Mouse (Mus musculus) yolk sac, embryonic 10.5 days (tissue): ENCODE data around the gene Zfp672.
"Not testable (repeated sequence)": the region's sequence is repeated elsewhere in the genome, so short reads cannot be mapped to it uniquely, and the experiment has no call there.

ENCODE experiments used
- DNase-seq: peaks from one replicate; pipeline ENCODE4 v3.0.0-alpha.2; 2017; ENCODE audit warnings: low spot score

Zfp672 gene

GRCm38 (mm10) chr11:58330276-58331148 is at the start of gene Zfp672, which contains the start of gene Sh3bp5l:
Zfp672 (minus strand) TSS chr11:58330339.
Sh3bp5l (plus strand) TSS chr11:58330724.
- DNase-seq: peak; percentile 92

GRCm38 (mm10) chr11:58379516-58379915 is 49.4 kb upstream of the Zfp672 start:
- peak; percentile 16 for DNase-seq

- no peak for DNase-seq
Observed at GRCm38 (mm10) chr11:58378763-58379278, 48.7 kb upstream of the Zfp672 start, which contains the start of gene Lypd8. Lypd8 (plus strand) TSS chr11:58379043.

- no peak for DNase-seq
Observed at GRCm38 (mm10) chr11:58377686-58378085, 47.5 kb upstream of the Zfp672 start.

- no peak for DNase-seq
Observed at GRCm38 (mm10) chr11:58377273-58377672, 47.1 kb upstream of the Zfp672 start.

GRCm38 (mm10) chr11:58366191-58366590 is 36.1 kb upstream of the Zfp672 start:
- DNase-seq: not testable (repeated sequence)

- DNase-seq: no peak
Observed at GRCm38 (mm10) chr11:58364454-58364853, 34.3 kb upstream of the Zfp672 start.

- DNase-seq: not testable (repeated sequence)
Observed at GRCm38 (mm10) chr11:58362562-58362961, 32.4 kb upstream of the Zfp672 start.

GRCm38 (mm10) chr11:58357844-58358534 is 27.9 kb upstream of the Zfp672 start:
- DNase-seq: no peak

- DNase-seq: no peak
Observed at GRCm38 (mm10) chr11:58357042-58357441, 26.9 kb upstream of the Zfp672 start.

GRCm38 (mm10) chr11:58354927-58355326 is 24.8 kb upstream of the Zfp672 start:
- no peak for DNase-seq

- no peak for DNase-seq
Observed at GRCm38 (mm10) chr11:58354476-58354875, 24.3 kb upstream of the Zfp672 start.

- no peak for DNase-seq
Observed at GRCm38 (mm10) chr11:58353709-58354108, 23.6 kb upstream of the Zfp672 start.

- peak; percentile 12 for DNase-seq
Observed at GRCm38 (mm10) chr11:58352681-58353548, 22.8 kb upstream of the Zfp672 start.

GRCm38 (mm10) chr11:58351179-58351578 is 21.0 kb upstream of the Zfp672 start:
- no peak for DNase-seq

- DNase-seq: no peak
Observed at GRCm38 (mm10) chr11:58350628-58351027, 20.5 kb upstream of the Zfp672 start.

- DNase-seq: no peak
Observed at GRCm38 (mm10) chr11:58346745-58347144, 16.6 kb upstream of the Zfp672 start.

- DNase-seq: no peak
Observed at GRCm38 (mm10) chr11:58334746-58335145, 4.6 kb upstream of the Zfp672 start.

GRCm38 (mm10) chr11:58331546-58331945 is 1.4 kb upstream of the Zfp672 start:
- DNase-seq: no peak

- DNase-seq: no peak
Observed at GRCm38 (mm10) chr11:58331149-58331495, 983 bp upstream of the Zfp672 start.

- no peak for DNase-seq
Observed at GRCm38 (mm10) chr11:58329906-58330275, 248 bp downstream of the Zfp672 start.

GRCm38 (mm10) chr11:58326781-58327180 is 3.4 kb downstream of the Zfp672 start:
- no peak for DNase-seq
